Mouse (Mus musculus) cerebellum, postnatal 4 days (tissue): ENCODE results near the gene Siae.

Experiments used
- DNase-seq, 2 experiments: peaks; one replicate each; pipeline ENCODE4 v3.0.0; 2022; ENCODE audit warnings: low spot score in 2 of 2, mixed read lengths in 1 of 2

The Siae gene

GRCm38 (mm10) chr9:37670261-37670660 is 114.8 kb downstream of the Siae start:
- no peak for DNase-seq

DNA sequence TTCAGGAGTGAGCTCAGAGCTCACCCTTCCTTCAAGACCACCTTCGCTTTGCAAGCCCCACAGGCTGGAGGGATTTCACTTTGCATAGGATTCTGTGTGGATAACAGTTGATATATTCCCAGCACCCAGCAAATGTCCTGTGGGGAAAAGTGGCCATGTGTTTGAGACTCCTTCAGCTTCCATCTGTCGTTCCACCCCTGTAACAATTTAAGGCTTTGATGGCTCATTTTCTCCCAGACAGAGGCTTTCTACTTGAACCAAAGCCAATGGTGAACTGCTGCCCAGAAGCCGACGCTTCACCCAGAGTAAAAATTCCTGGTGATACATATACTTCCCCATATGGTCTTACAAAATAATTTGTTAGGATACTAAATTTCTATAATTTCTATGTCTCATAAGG is 119.8 kb downstream of the Siae start:
- DNase-seq, result no peak

DNA sequence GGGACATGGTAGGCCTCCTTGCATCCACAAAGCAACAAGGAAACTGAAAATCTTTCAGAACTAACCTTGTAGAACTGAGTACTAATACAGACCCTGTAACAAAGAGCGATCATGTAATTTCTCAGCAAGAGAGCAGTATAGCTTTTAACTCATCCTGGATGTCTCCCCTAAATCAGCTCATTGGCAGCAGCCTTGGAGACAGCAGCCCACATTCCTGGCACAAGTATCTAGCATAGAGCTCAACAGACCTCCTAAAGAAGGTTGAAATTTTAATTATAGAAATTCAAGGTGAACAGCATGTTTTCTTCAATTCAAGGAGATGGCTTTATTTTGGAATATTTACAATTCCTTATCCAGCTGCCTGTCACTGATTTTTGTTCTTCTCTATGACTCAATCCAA is 125.6 kb downstream of the Siae start:
- no peak for DNase-seq

GRCm38 (mm10) chr9:37687288-37687940 is 131.9 kb downstream of the Siae start:
- DNase-seq, result no peak

DNA sequence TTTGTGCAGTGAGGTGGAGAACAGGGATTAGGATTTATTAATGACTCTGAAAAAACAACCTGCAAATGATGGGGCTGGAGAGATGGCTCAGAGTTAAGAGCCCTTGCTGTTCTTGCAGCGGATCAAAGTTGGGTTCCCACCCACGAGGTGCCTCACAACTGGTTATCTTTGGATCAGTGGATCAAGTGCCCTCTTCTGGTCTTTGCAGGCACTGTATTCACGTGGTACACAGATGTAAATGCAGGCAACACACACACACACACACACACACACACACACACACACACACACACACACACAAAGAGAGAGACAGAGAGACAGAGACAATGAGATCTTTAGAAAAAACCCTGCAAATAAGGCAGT is 132.4 kb downstream of the Siae start:
- no peak for DNase-seq

DNA sequence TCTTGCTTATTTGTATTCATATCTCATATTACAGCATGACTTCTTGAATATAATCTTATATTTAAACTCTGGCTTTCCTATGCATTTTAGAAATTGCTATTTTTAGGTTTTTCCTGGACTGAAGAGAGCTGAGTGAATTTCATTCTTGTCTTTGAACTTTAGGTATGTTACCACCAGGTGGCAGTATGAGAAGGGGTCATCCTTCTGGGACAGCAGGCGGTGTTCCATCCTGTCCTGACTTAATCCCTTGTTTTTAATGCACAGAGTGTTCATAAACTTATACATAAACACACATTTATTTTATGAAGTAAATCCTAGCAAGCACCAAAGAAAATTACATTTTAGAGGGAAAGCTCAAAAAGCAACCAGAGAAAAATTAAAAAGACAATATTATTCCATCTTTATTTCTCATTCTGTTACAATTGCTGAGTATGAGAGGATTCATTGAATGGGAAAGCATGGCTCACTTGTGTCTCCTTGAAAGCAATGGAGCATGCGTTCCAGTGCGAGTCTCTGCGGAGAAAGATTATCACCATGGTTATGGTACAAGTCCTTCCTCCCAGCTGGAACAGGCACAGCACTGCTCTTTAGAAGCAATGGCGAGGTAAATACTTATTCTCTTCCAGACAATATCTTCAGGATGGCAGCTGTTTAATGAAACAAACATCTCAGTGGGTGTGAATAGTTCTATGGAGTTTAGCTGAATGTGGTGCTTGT is 134.6 kb downstream of the Siae start:
- peak in 1 of 2 experiments; percentile 11 for DNase-seq
